Mouse (Mus musculus) C2C12 (cell line): Measurements from ENCODE around the gene Cog1. TPM values are rescaled to one million over a fixed set of nuclear protein-coding genes. Genes with fewer than 3 reads are reported as not detected.

ENCODE experiments used
- H3K27me3 ChIP-seq: one replicate; pipeline ENCODE4 v1.6.1; 2011; ENCODE audit not compliant: control insufficient read depth, insufficient read depth, insufficient read length
- H3K36me3 ChIP-seq: one replicate; pipeline ENCODE4 v1.6.1; 2011; ENCODE audit not compliant: control insufficient read depth, insufficient read depth
- H3K4me3 ChIP-seq: one replicate; pipeline ENCODE4 v1.5.1; 2011; ENCODE audit warnings: mild to moderate bottlenecking, control low read depth; ENCODE audit not compliant: poor library complexity, insufficient read depth, severe bottlenecking
- H3K79me2 ChIP-seq: one replicate; pipeline ENCODE4 v1.6.1; 2011; ENCODE audit not compliant: control insufficient read depth, insufficient read depth
- H3K79me3 ChIP-seq: one replicate; pipeline ENCODE4 v1.6.1; 2011; ENCODE audit warnings: low read depth, control low read depth
- H3ac ChIP-seq: one replicate; pipeline ENCODE3; 2011; ENCODE audit warnings: low read depth; ENCODE audit not compliant: control insufficient read depth, insufficient read length
- CEBPB ChIP-seq: IDR thresholded peaks from one replicate; pipeline ENCODE4 v1.6.1; 2011; ENCODE audit warnings: low read depth, mild to moderate bottlenecking, control low read depth, moderate library complexity
- CTCF ChIP-seq: IDR thresholded peaks from one replicate; pipeline ENCODE4 v1.5.1; 2011; ENCODE audit not compliant: control insufficient read depth, insufficient read depth, insufficient read length
- FOSL1 ChIP-seq: IDR thresholded peaks from one replicate; pipeline ENCODE4 v1.8.0; 2011; ENCODE audit warnings: mild to moderate bottlenecking, low read length; ENCODE audit not compliant: poor library complexity, insufficient read depth, severe bottlenecking
- MAX ChIP-seq: IDR thresholded peaks from one replicate; pipeline ENCODE4 v1.6.1; 2011; ENCODE audit warnings: mild to moderate bottlenecking, control low read depth
- MYOD1 ChIP-seq: IDR thresholded peaks from one replicate; pipeline ENCODE4 v1.6.1; 2011; ENCODE audit warnings: low read depth; ENCODE audit not compliant: control insufficient read depth, insufficient read length
- MYOG ChIP-seq: IDR thresholded peaks from one replicate; pipeline ENCODE4 v1.6.1; 2011; ENCODE audit not compliant: control insufficient read depth, insufficient read length; ENCODE audit errors: extremely low read depth
- USF1 ChIP-seq: IDR thresholded peaks from one replicate; pipeline ENCODE4 v1.6.1; 2011; ENCODE audit warnings: low read depth, mild to moderate bottlenecking, control low read depth, moderate library complexity
- polyA plus RNA-seq: library from polyadenylated mRNA; unstranded; fragments of >200 nt; fragmentation: generic; extraction: Trizol; gene quantifications from one replicate; pipeline ENCODE4 v1.2.1, GENCODE M21; 2012; ENCODE audit warnings: missing spikeins

Cog1 gene
- polyA plus RNA-seq, 1 experiment: 21.2 TPM

GRCm38 (mm10) chr11:113705966-113706652 is 57.1 kb downstream of the Cog1 start:
- H3K4me3 ChIP-seq: no peak overlapping the region

GRCm38 (mm10) chr11:113708629-113709213 is 59.8 kb downstream of the Cog1 start:
- Histone ChIP-seq H3K36me3 (no peaks in the 10 kb centered on the region), H3K27me3 (no peaks in the 10 kb centered on the region), H3K79me2 (no peaks in the 10 kb centered on the region), H3K4me3 (no peak overlapping the region), H3K79me3 (no peaks in the 10 kb centered on the region), H3ac (no peak overlapping the region)
- TF ChIP-seq CEBPB (no peak), MYOD1 (no peak), MAX (no peak), MYOG (no peak), CTCF (no peak)

More at GRCm38 (mm10) chr11:113705966-113706652, 57.1 kb downstream of the Cog1 start:
- Histone ChIP-seq H3K79me2 (no peaks in the 10 kb centered on the region), H3K36me3 (no peaks in the 10 kb centered on the region), H3K27me3 (no peaks in the 10 kb centered on the region), H3K79me3 (no peaks in the 10 kb centered on the region), H3ac (no peak overlapping the region)
- TF ChIP-seq USF1 (no peak), FOSL1 (no peak), MYOG (no peak), MAX (no peak), MYOD1 (no peak), CTCF (no peak), CEBPB (no peak)

GRCm38 (mm10) chr11:113709272-113709671 is 60.3 kb downstream of the Cog1 start:
- H3K27me3 ChIP-seq: no peaks in the 10 kb centered on the region
- no peak overlapping the region for H3ac ChIP-seq
- no peaks in the 10 kb centered on the region for H3K36me3 ChIP-seq
- H3K79me3 ChIP-seq: no peaks in the 10 kb centered on the region
- no peaks in the 10 kb centered on the region for H3K79me2 ChIP-seq
- H3K4me3 ChIP-seq: no peak overlapping the region
- TF ChIP-seq MAX (no peak), FOSL1 (no peak), CTCF (no peak), USF1 (no peak), CEBPB (no peak), MYOD1 (no peak), MYOG (no peak)

- no peaks in the 10 kb centered on the region for H3K36me3 ChIP-seq
- no peak for TF ChIP-seq FOSL1
- TF ChIP-seq CEBPB: no peak
- TF ChIP-seq MAX: no peak
- TF ChIP-seq MYOD1: no peak
- no peak for TF ChIP-seq CTCF
- TF ChIP-seq USF1: no peak
- TF ChIP-seq MYOG: no peak
- no peaks in the 10 kb centered on the region for H3K79me3 ChIP-seq
- H3K4me3 ChIP-seq: no peak within 1 kb of the TSS
- no peak within 1 kb of the TSS for H3ac ChIP-seq
- H3K79me2 ChIP-seq: no peaks in the 10 kb centered on the region
- H3K27me3 ChIP-seq: no peaks in the 10 kb centered on the region
Measured at GRCm38 (mm10) chr11:113709731-113710256, 60.8 kb downstream of the Cog1 start, which contains the start of gene Cpsf4l. Gene Cpsf4l (minus strand): TSS chr11:113710017.

- H3K79me3 ChIP-seq: no peaks in the 10 kb centered on the region
- H3K79me2 ChIP-seq: no peaks in the 10 kb centered on the region
- H3K36me3 ChIP-seq: no peaks in the 10 kb centered on the region
- H3K4me3 ChIP-seq: no peak overlapping the region
- TF ChIP-seq USF1 (no peak), CTCF (no peak), CEBPB (no peak)
- no peaks in the 10 kb centered on the region for H3K27me3 ChIP-seq
- H3ac ChIP-seq: no peak overlapping the region
Measured at GRCm38 (mm10) chr11:113710257-113710777, 61.3 kb downstream of the Cog1 start.
